Mouse (Mus musculus) adrenal gland, postnatal 36 days (tissue): ENCODE results near the gene Slc48a1. TPM values are rescaled to one million over a fixed set of nuclear protein-coding genes. Genes with fewer than 3 reads are reported as not detected.
A peak's percentile ranks its signal among the peaks of the same experiment; 100 is the strongest.

ENCODE experiments used
- DNase-seq, 2 experiments: peaks; one replicate each; pipeline ENCODE4 v3.0.0; 2021; ENCODE audit warnings: mixed read lengths in 1 of 2
- total RNA-seq, 2 experiments: library from RNA; stranded (reverse); gene quantifications; 2 replicates each; pipeline ENCODE4 v1.2.3; 2021

Gene Slc48a1
- total RNA-seq, 2 experiments from 2014 or later: 107 to 130 TPM

GRCm38 (mm10) chr15:97825941-97826587 lies 47.7 kb downstream of the Slc48a1 start:
- no peak for DNase-seq

- no peak for DNase-seq
Observed at GRCm38 (mm10) chr15:97826588-97827261, 48.4 kb downstream of the Slc48a1 start.

GRCm38 (mm10) chr15:97827401-97827800 lies 49.1 kb downstream of the Slc48a1 start:
- DNase-seq: no peak

GRCm38 (mm10) chr15:97828221-97828842 lies 50.0 kb downstream of the Slc48a1 start:
- no peak for DNase-seq

- peak in 1 of 2 experiments; percentile 50 for DNase-seq
Observed at GRCm38 (mm10) chr15:97828901-97829338, 50.6 kb downstream of the Slc48a1 start.

GRCm38 (mm10) chr15:97829432-97829831 lies 51.1 kb downstream of the Slc48a1 start:
- no peak for DNase-seq

GRCm38 (mm10) chr15:97830253-97830787 lies 52.0 kb downstream of the Slc48a1 start:
- no peak for DNase-seq

GRCm38 (mm10) chr15:97830788-97831241 lies 52.5 kb downstream of the Slc48a1 start:
- DNase-seq: peak; percentile 67 to 81

- DNase-seq: peak; percentile 75 to 86
Observed at GRCm38 (mm10) chr15:97831242-97831986, 53.1 kb downstream of the Slc48a1 start.

GRCm38 (mm10) chr15:97831987-97832640 lies 53.8 kb downstream of the Slc48a1 start:
- peak in 1 of 2 experiments; percentile 73 for DNase-seq

GRCm38 (mm10) chr15:97832764-97833479 lies 54.6 kb downstream of the Slc48a1 start:
- DNase-seq: no peak

GRCm38 (mm10) chr15:97836153-97836893 lies 58.0 kb downstream of the Slc48a1 start:
- DNase-seq: peak in 1 of 2 experiments; percentile 14

- DNase-seq: no peak
Observed at GRCm38 (mm10) chr15:97836894-97837247, 58.6 kb downstream of the Slc48a1 start.

- peak in 1 of 2 experiments; percentile 23 for DNase-seq
Observed at GRCm38 (mm10) chr15:97837491-97838061, 59.3 kb downstream of the Slc48a1 start.

- peak in 1 of 2 experiments; percentile 21 for DNase-seq
Observed at GRCm38 (mm10) chr15:97838395-97838794, 60.1 kb downstream of the Slc48a1 start.

- no peak for DNase-seq
Observed at GRCm38 (mm10) chr15:97839012-97839411, 60.7 kb downstream of the Slc48a1 start.

GRCm38 (mm10) chr15:97839473-97839872 lies 61.2 kb downstream of the Slc48a1 start:
- no peak for DNase-seq

GRCm38 (mm10) chr15:97839991-97840455 lies 61.7 kb downstream of the Slc48a1 start:
- DNase-seq: peak; percentile 79 to 87

GRCm38 (mm10) chr15:97840781-97841180 lies 62.5 kb downstream of the Slc48a1 start:
- peak in 1 of 2 experiments; percentile 35 for DNase-seq
